Mouse (Mus musculus): ENCODE results near the gene Myh9. TPM values are rescaled to one million over a fixed set of nuclear protein-coding genes. Genes with fewer than 3 reads are reported as not detected.

The Myh9 gene
- polyA plus RNA-seq, 1 experiment from 2014 or later: 14.6 TPM

DNA sequence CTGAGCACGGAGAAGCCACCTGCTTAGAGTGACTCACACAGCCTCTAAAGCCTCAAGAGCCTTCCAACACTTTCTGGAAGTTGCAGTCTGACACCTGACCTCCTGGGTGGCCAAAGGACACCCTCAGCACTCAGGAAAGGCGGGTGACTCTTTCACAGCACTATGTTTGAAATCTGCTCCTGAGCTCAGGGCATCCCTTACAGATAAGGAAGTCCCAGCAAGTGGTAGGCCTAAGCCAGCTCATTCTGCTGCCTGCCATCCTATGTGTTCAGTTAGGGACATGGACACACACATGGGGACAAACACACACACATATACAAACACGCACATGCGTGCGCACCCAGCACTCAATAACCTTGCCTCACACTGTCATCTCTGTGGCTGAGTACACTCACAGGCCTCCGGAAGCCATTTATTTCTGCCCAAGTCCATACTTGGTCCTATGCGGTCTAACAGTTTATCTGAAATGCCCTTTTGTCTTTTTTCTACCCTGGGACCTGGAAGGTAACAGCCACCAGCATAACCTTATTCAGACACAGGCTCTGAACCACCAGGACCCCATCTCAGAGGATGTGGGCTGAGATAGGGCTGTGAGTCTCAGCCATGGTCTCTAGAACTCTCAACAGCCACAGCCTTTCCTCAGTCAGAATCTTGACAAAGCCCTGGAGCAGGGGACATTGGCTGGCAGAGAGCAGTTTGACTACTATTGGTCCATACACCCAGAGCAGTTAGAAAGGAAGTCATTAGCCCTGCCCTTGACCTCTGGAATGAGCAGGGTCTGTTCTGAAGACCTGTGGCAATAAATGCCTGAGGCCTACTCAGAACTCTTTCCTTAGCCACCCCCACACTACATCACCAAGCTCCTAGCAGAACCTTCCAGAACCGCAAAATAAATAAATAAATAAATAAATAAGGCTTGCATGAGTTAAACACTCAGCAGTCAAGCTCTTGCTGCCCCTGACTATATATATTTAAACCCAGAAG is 42.2 kb downstream of the Myh9 start:
- Histone ChIP-seq H3K27me3 (ENCODE audit: control insufficient read depth, insufficient read depth, low read length) (no peaks in the 10 kb centered on the region), H3K4me1 (replicated peaks; ENCODE audit: control insufficient read depth, insufficient read depth, low read length) (peaks cover 12% of the 10 kb centered on the region), H3K36me3 (replicated peaks; ENCODE audit: control insufficient read depth, insufficient read depth) (peaks cover 11% of the 10 kb centered on the region), H3K4me2 (replicated peaks) (no peak overlapping the region), H3K27ac (peak overlapping the region; percentile 68), H3K9me3 (ENCODE audit: control insufficient read depth, low read length) (no peaks in the 10 kb centered on the region), H3K9ac (peak overlapping the region; percentile 37; the same call in 1 of the 2 replicates), H3K4me3 (replicated peaks; ENCODE audit: low read length) (no peak overlapping the region)
- ATAC-seq (ENCODE audit: low FRiP score): no peak
- DNase-seq (ENCODE audit: low spot score): no peak
- WGBS: 87% methylated on average over 8 of the region's 8 CpGs

DNA sequence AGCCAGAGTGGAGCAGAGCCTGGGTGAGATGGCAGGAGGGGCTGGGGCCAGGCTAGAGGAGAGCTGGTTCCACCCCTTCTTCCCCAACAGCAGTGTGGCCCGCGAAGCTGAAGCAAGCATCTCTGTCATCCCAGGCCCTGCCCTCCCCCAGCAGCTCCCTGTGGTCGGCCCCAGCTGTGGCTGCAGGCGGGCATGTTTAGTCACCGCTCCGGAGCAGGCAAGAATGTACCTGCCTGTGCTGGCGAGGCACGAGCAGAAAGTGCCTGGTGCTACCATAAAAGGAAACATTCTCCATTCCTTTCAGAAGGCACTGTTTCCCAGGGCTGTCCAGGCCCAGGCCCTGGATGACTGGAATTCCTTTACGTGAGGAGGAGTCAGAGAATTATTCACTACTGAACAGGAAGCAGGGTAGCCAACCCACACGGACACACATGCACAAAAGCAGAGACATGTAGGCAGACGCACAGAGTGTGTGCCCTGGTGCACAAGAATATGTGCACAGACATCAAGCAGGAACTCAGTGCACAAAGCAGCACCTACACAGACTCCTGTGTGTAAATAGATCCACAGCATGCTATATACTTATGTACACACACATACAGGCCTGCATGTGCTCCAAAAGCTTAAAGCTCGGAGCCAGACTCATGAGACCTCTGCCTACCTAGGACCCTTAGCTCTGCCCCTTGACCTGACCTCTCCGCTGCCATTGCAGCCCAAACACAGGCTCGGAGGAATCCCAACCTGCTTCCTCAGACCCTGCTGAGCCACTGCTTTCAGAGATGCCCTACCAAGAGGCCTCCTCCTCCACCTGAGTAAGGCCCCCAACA is 43.1 kb downstream of the Myh9 start:
- H3K36me3 ChIP-seq (replicated peaks; ENCODE audit: control insufficient read depth, insufficient read depth): peaks cover 7% of the 10 kb centered on the region
- DNase-seq (ENCODE audit: low spot score) (no peak), ATAC-seq (ENCODE audit: low FRiP score) (no peak)
- H3K4me2 ChIP-seq (replicated peaks): no peak overlapping the region
- H3K4me1 ChIP-seq (replicated peaks; ENCODE audit: control insufficient read depth, insufficient read depth, low read length): peaks cover 12% of the 10 kb centered on the region
- H3K27me3 ChIP-seq (ENCODE audit: control insufficient read depth, insufficient read depth, low read length): no peaks in the 10 kb centered on the region
- H3K9ac ChIP-seq: peak overlapping the region; percentile 37
- H3K4me3 ChIP-seq (replicated peaks; ENCODE audit: low read length): no peak overlapping the region
- no peaks in the 10 kb centered on the region for H3K9me3 ChIP-seq (ENCODE audit: control insufficient read depth, low read length)
- 28% methylated on average over 14 of the region's 14 CpGs for WGBS
- peak overlapping the region; percentile 68 for H3K27ac ChIP-seq

DNA sequence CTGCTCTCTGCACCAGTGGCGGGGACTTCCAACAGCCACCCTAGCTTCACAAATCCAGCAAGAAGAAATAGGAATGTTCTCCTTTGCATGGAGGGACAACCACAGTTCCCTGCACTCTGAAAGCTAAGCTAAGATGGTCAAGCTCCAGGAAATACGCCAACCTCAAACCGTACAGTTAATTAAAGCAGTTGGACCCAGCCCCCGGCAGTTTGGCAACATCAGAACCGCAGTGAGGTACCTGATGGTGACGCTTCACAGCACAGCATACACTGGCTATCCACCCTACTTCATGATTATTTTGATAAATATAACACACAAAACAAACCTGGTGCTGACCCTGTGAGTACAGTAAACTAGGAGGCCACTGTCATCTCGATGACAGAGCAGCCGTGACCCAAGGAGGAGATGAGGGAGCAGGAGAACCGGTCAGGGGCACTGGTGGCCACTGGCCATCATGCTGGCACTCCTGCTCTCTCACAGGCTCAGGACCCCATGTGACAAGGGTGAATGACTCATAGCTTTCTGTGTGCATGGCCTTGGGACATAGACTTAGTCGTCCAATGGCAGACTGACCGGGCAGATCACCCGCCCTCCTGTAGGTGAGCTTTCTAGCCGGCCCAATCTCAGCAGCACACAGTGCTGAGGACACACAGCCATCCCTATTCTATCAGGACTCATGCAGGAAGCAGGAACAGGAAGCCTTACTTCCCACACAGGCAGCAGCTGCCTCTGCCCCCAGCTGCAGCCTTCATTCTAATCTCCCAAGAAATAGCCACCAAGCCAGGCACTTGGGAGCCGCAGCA is 44.2 kb downstream of the Myh9 start:
- no peak overlapping the region for H3K4me2 ChIP-seq (replicated peaks)
- peaks cover 12% of the 10 kb centered on the region for H3K4me1 ChIP-seq (replicated peaks; ENCODE audit: control insufficient read depth, insufficient read depth, low read length)
- H3K9me3 ChIP-seq (ENCODE audit: control insufficient read depth, low read length): no peaks in the 10 kb centered on the region
- WGBS: 85% methylated on average over 14 of the region's 14 CpGs
- no peak overlapping the region for H3K4me3 ChIP-seq (replicated peaks; ENCODE audit: low read length)
- peaks cover 5% of the 10 kb centered on the region for H3K36me3 ChIP-seq (replicated peaks; ENCODE audit: control insufficient read depth, insufficient read depth)
- H3K27ac ChIP-seq: peak overlapping the region; percentile 68
- H3K9ac ChIP-seq: no peak overlapping the region
- H3K27me3 ChIP-seq (ENCODE audit: control insufficient read depth, insufficient read depth, low read length): no peaks in the 10 kb centered on the region
- no peak for DNase-seq (ENCODE audit: low spot score)
- ATAC-seq (ENCODE audit: low FRiP score): no peak

GRCm38 (mm10) chr15:77796409-77797035 is 45.5 kb downstream of the Myh9 start:
- DNase-seq (ENCODE audit: low spot score) (no peak), ATAC-seq (ENCODE audit: low FRiP score) (no peak)
- Histone ChIP-seq H3K4me1 (replicated peaks; ENCODE audit: control insufficient read depth, insufficient read depth, low read length) (peaks cover 12% of the 10 kb centered on the region), H3K27me3 (ENCODE audit: control insufficient read depth, insufficient read depth, low read length) (no peaks in the 10 kb centered on the region), H3K9me3 (ENCODE audit: control insufficient read depth, low read length) (no peaks in the 10 kb centered on the region), H3K4me3 (replicated peaks; ENCODE audit: low read length) (no peak overlapping the region), H3K9ac (no peak overlapping the region), H3K4me2 (replicated peaks) (no peak overlapping the region), H3K36me3 (replicated peaks; ENCODE audit: control insufficient read depth, insufficient read depth) (peaks cover 5% of the 10 kb centered on the region; the same call in 1 of the 2 replicates), H3K27ac (no peak overlapping the region)
- 94% methylated on average over 26 of the region's 26 CpGs for WGBS

DNA sequence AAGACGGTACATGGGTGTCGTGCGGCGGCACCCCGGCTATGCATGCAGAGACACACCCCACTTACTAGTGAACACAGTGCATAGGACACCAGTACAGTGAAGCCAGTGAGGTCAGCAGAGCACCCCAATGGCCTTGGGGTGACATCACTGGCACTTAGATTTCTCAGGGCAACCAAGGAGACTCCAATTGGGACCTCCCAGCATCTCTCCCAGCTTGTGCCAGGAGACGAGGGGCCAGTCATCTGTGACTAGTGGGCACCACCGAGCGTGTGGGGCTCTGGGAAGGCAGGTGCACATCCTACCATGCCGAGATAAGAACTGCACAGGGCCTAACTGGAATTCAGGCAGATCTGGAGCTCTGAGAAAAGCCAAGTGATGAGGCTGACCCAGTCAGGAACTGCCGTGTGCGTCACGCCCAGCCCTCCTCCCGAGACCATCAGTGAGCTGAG is 47.0 kb downstream of the Myh9 start:
- no peak overlapping the region for H3K4me2 ChIP-seq (replicated peaks)
- peaks cover 20% of the 10 kb centered on the region for H3K36me3 ChIP-seq (replicated peaks; ENCODE audit: control insufficient read depth, insufficient read depth)
- H3K9ac ChIP-seq: no peak overlapping the region
- H3K27me3 ChIP-seq (ENCODE audit: control insufficient read depth, insufficient read depth, low read length): no peaks in the 10 kb centered on the region
- H3K27ac ChIP-seq: no peak overlapping the region
- no peaks in the 10 kb centered on the region for H3K9me3 ChIP-seq (ENCODE audit: control insufficient read depth, low read length)
- H3K4me1 ChIP-seq (replicated peaks; ENCODE audit: control insufficient read depth, insufficient read depth, low read length): peaks cover 12% of the 10 kb centered on the region
- DNase-seq (ENCODE audit: low spot score) (no peak), ATAC-seq (ENCODE audit: low FRiP score) (no peak)
- no peak overlapping the region for H3K4me3 ChIP-seq (replicated peaks; ENCODE audit: low read length)
- WGBS: 94% methylated on average over 13 of the region's 13 CpGs

- H3K9ac ChIP-seq: no peak overlapping the region
These were observed 47.7 kb downstream of the Myh9 start for GRCm38 (mm10) chr15:77794138-77794907.

DNA sequence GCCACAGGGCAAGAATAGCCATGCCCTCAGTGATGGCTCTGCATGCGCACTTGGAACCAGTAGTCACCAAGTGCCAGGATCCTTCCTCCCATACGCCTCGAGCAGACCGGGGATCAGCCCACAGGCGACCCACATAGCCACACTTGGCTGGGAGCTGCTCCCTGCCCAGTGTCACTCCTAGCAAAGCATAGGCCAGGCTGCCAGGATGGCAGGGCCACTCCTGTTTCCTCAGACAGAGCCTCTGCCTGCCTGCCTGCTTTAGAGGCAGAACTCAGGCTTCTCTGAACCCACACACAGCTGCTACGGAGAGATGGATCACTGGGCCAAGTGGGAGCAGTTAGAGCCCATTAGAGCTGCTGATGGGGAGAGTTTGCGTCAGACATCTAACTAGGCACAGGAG is 48.4 kb downstream of the Myh9 start:
- H3K27ac ChIP-seq: no peak overlapping the region

More at GRCm38 (mm10) chr15:77794138-77794907, 47.7 kb downstream of the Myh9 start:
- ATAC-seq (ENCODE audit: low FRiP score): no peak
- DNase-seq (ENCODE audit: low spot score): no peak
- H3K4me3 ChIP-seq (replicated peaks; ENCODE audit: low read length): no peak overlapping the region
- no peak overlapping the region for H3K27ac ChIP-seq
- H3K27me3 ChIP-seq (ENCODE audit: control insufficient read depth, insufficient read depth, low read length): no peaks in the 10 kb centered on the region
- H3K4me1 ChIP-seq (replicated peaks; ENCODE audit: control insufficient read depth, insufficient read depth, low read length): peaks cover 11% of the 10 kb centered on the region
- H3K9me3 ChIP-seq (ENCODE audit: control insufficient read depth, low read length): no peaks in the 10 kb centered on the region
- peaks cover 26% of the 10 kb centered on the region for H3K36me3 ChIP-seq (replicated peaks; ENCODE audit: control insufficient read depth, insufficient read depth)
- no peak overlapping the region for H3K4me2 ChIP-seq (replicated peaks)
- WGBS: 87% methylated on average over 13 of the region's 13 CpGs

GRCm38 (mm10) chr15:77793094-77793493 is 48.9 kb downstream of the Myh9 start:
- 88% methylated on average over 4 of the region's 4 CpGs for WGBS
- ATAC-seq (ENCODE audit: low FRiP score): no peak

More for the DNA sequence above, 48.4 kb downstream of the Myh9 start:
- Histone ChIP-seq H3K36me3 (replicated peaks; ENCODE audit: control insufficient read depth, insufficient read depth) (peaks cover 34% of the 10 kb centered on the region), H3K9me3 (ENCODE audit: control insufficient read depth, low read length) (no peaks in the 10 kb centered on the region), H3K4me2 (replicated peaks) (no peak overlapping the region), H3K4me3 (replicated peaks; ENCODE audit: low read length) (no peak overlapping the region), H3K27me3 (ENCODE audit: control insufficient read depth, insufficient read depth, low read length) (no peaks in the 10 kb centered on the region), H3K9ac (no peak overlapping the region), H3K4me1 (replicated peaks; ENCODE audit: control insufficient read depth, insufficient read depth, low read length) (peaks cover 3% of the 10 kb centered on the region)
- ATAC-seq (ENCODE audit: low FRiP score): no peak
- no peak for DNase-seq (ENCODE audit: low spot score)
- WGBS: 93% methylated on average over 7 of the region's 7 CpGs

More at GRCm38 (mm10) chr15:77793094-77793493, 48.9 kb downstream of the Myh9 start:
- H3K9ac ChIP-seq: no peak overlapping the region
- no peak overlapping the region for H3K27ac ChIP-seq
- H3K4me2 ChIP-seq (replicated peaks): no peak overlapping the region
- H3K36me3 ChIP-seq (replicated peaks; ENCODE audit: control insufficient read depth, insufficient read depth): peaks cover 38% of the 10 kb centered on the region
- no peak for DNase-seq (ENCODE audit: low spot score)
- H3K27me3 ChIP-seq (ENCODE audit: control insufficient read depth, insufficient read depth, low read length): no peaks in the 10 kb centered on the region
- H3K4me3 ChIP-seq (replicated peaks; ENCODE audit: low read length): no peak overlapping the region
- no peaks in the 10 kb centered on the region for H3K9me3 ChIP-seq (ENCODE audit: control insufficient read depth, low read length)
- H3K4me1 ChIP-seq (replicated peaks; ENCODE audit: control insufficient read depth, insufficient read depth, low read length): no peaks in the 10 kb centered on the region; the same call in 1 of the 2 replicates

Measured in hindbrain, embryonic 14.5 days (tissue).